ENCODE assay signal across 8 mouse cellular contexts in genomic region chr13:101765976-101766375, GRCm38 (mm10). TPM values are rescaled to one million over a fixed set of nuclear protein-coding genes. Genes with fewer than 3 reads are reported as not detected.
DNase-seq lines count a peak whose midpoint lies in the region; ATAC-seq and TF ChIP-seq lines count a peak whose summit lies in the region.

No protein-coding gene starts in this region.

- H3K27ac ChIP-seq in forebrain, embryonic 16.5 days (ENCODE audit: low read length) = no peak overlapping the region
- H3K27ac ChIP-seq in liver, embryonic 14.5 days = no peak overlapping the region; the same call in 1 of the 2 replicates

- H3K4me3 ChIP-seq in erythroblast, embryonic 14.5 days (replicated peaks) = peak overlapping the region; percentile 88
- H3K4me3 ChIP-seq in C2C12 (ENCODE audit: insufficient read depth, poor library complexity, severe bottlenecking) = peak overlapping the region; percentile 45
- H3K4me3 ChIP-seq in forebrain, embryonic 16.5 days (replicated peaks; ENCODE audit: low read length) = peak overlapping the region; percentile 98
- peak overlapping the region; percentile 66 to 86 for H3K4me3 ChIP-seq in liver, embryonic 14.5 days (ENCODE audit: insufficient read depth in 1 of 2, low read depth in 2 of 2, low read length in 2 of 2)

- no peaks in the 10 kb centered on the region for H3K9me3 ChIP-seq in erythroblast, embryonic 14.5 days (ENCODE audit: control insufficient read depth, low read length)
- no peaks in the 10 kb centered on the region for H3K9me3 ChIP-seq in forebrain, embryonic 16.5 days (ENCODE audit: control insufficient read depth, low read length)
- no peaks in the 10 kb centered on the region for H3K9me3 ChIP-seq in liver, embryonic 14.5 days (ENCODE audit: control insufficient read depth, low read length)

- no peak for TF ChIP-seq CTCF in C2C12 (IDR thresholded peaks at IDR 0.05; ENCODE audit: control insufficient read depth, insufficient read depth, insufficient read length)
- no peak for TF ChIP-seq CTCF in liver, embryonic 14.5 days (IDR thresholded peaks at IDR 0.05; ENCODE audit: low read depth)

- DNase-seq in liver, embryonic 14.5 days (ENCODE audit: low read depth in 3 of 3, low spot score in 3 of 3) = no peak
- DNase-seq in cerebellum, adult 11 months = no peak
- no peak for DNase-seq in cerebellum, postnatal 4 days (ENCODE audit: low spot score in 2 of 2)
- DNase-seq in left cerebral cortex, postnatal 14 days (ENCODE audit: low spot score in 2 of 2) = no peak

- peak overlapping the region; percentile 2 for H3ac ChIP-seq in C2C12 (ENCODE audit: control insufficient read depth, insufficient read length, low read depth)

- no peak for ATAC-seq in erythroblast, adult 5-6 weeks (replicated peaks; ENCODE audit: low FRiP score, poor library complexity, severe bottlenecking)
- ATAC-seq in forebrain, embryonic 16.5 days = no peak
- no peak for ATAC-seq in liver, embryonic 14.5 days (ENCODE audit: insufficient read depth)

- no peaks in the 10 kb centered on the region; the same call in 1 of the 2 replicates for H3K36me3 ChIP-seq in erythroblast, embryonic 14.5 days (ENCODE audit: control insufficient read depth)
- H3K36me3 ChIP-seq in C2C12 (ENCODE audit: control insufficient read depth, insufficient read depth) = no peaks in the 10 kb centered on the region
- H3K36me3 ChIP-seq in forebrain, embryonic 16.5 days (ENCODE audit: control insufficient read depth, insufficient read depth) = no peaks in the 10 kb centered on the region
- no peaks in the 10 kb centered on the region for H3K36me3 ChIP-seq in liver, embryonic 14.5 days (replicated peaks; ENCODE audit: control insufficient read depth, insufficient read depth, low read depth)

- peak overlapping the region; percentile 65 for H3K4me2 ChIP-seq in forebrain, embryonic 16.5 days (ENCODE audit: low read length)
- H3K4me2 ChIP-seq in liver, embryonic 14.5 days (ENCODE audit: low read depth) = peak overlapping the region; percentile 75

- H3K79me3 ChIP-seq in C2C12 (ENCODE audit: low read depth) = peaks cover 39% of the 10 kb centered on the region

- 24% methylated on average over 3 of the region's 3 CpGs for WGBS in forebrain, embryonic 16.5 days
- WGBS in liver, embryonic 14.5 days (ENCODE audit: insufficient replicate concordance) = 4% methylated on average over 3 of the region's 3 CpGs

- intact Hi-C loops in left cerebral cortex, postnatal 14 days (cut with DNase I) = loop anchor here (5.0 kb wide), 1 partner anchor 141 kb away; no protein-coding TSS in a partner anchor

- H3K79me2 ChIP-seq in C2C12 (ENCODE audit: control insufficient read depth, insufficient read depth) = peaks cover 66% of the 10 kb centered on the region

- TF ChIP-seq EP300 in liver, embryonic 14.5 days (IDR thresholded peaks at IDR 0.05; ENCODE audit: low read depth) = no peak

- H3K27me3 ChIP-seq in erythroblast, embryonic 14.5 days (ENCODE audit: control insufficient read depth) = no peaks in the 10 kb centered on the region
- no peaks in the 10 kb centered on the region for H3K27me3 ChIP-seq in C2C12 (ENCODE audit: control insufficient read depth, insufficient read depth, insufficient read length)
- no peaks in the 10 kb centered on the region for H3K27me3 ChIP-seq in forebrain, embryonic 16.5 days (replicated peaks; ENCODE audit: control insufficient read depth, insufficient read depth, low read length)
- H3K27me3 ChIP-seq in liver, embryonic 14.5 days (ENCODE audit: control insufficient read depth, insufficient read depth, low read length) = no peaks in the 10 kb centered on the region

- H3K9ac ChIP-seq in forebrain, embryonic 16.5 days (replicated peaks; ENCODE audit: low read depth, low read length) = peak overlapping the region; percentile 95; the same call in 1 of the 2 replicates
- peak overlapping the region; percentile 27; the same call in 1 of the 2 replicates for H3K9ac ChIP-seq in liver, embryonic 14.5 days (replicated peaks)

- H3K4me1 ChIP-seq in erythroblast, embryonic 14.5 days (ENCODE audit: control insufficient read depth) = peaks cover 83% of the 10 kb centered on the region
- peaks cover 33% of the 10 kb centered on the region for H3K4me1 ChIP-seq in forebrain, embryonic 16.5 days (replicated peaks; ENCODE audit: control insufficient read depth, insufficient read depth, low read length)
- H3K4me1 ChIP-seq in liver, embryonic 14.5 days (replicated peaks; ENCODE audit: control insufficient read depth in 2 of 2, insufficient read depth in 2 of 2, low read length in 1 of 2) = peaks cover 43 to 60% of the 10 kb centered on the region in 2 experiments

TF ChIP-seq in C2C12, 6 proteins besides CTCF, POLR2A, EP300 and RAD21:
- TF ChIP-seq MYOD1 (IDR thresholded peaks at IDR 0.05; ENCODE audit: control insufficient read depth, insufficient read length, low read depth) (no peak), CEBPB (IDR thresholded peaks at IDR 0.05; ENCODE audit: low read depth) (no peak), USF1 (IDR thresholded peaks at IDR 0.05; ENCODE audit: low read depth) (no peak), MYOG (IDR thresholded peaks at IDR 0.05; ENCODE audit: control insufficient read depth, extremely low read depth, insufficient read length) (no peak), MAX (IDR thresholded peaks at IDR 0.05) (no peak), FOSL1 (IDR thresholded peaks at IDR 0.05; ENCODE audit: insufficient read depth, low read length, poor library complexity, severe bottlenecking) (no peak)

RNA-seq across cellular contexts. Expression of gene Pik3r1, which starts 2.0 kb away (rescaled TPM):
- polyA plus RNA-seq in erythroblast, embryonic 14.5 days (2012) = 2.0 and 2.9 TPM in 2 replicates
- total RNA-seq in erythroblast, adult 5-6 weeks (2015; ENCODE audit: low replicate concordance) = 251 and 274 TPM in 2 replicates
- 546 and 697 TPM in 2 replicates for total RNA-seq in erythroblast, adult 5-6 weeks (2017; ENCODE audit: low replicate concordance)
- 7.3 TPM for polyA plus RNA-seq in C2C12 (2012; fragmentation: generic; extraction: Trizol)
- polyA plus RNA-seq in forebrain, embryonic 16.5 days (2015; fragmentation: Nextera tagmentation; extraction: Ambion mirVana) = 36.4 and 42.7 TPM in 2 replicates
- 6.6 and 10.3 TPM in 2 replicates for polyA plus RNA-seq in liver, embryonic 14.5 days (2012; rRNA removed)
- polyA plus RNA-seq in liver, embryonic 14.5 days (2014; fragmentation: Nextera tagmentation; extraction: Ambion mirVana) = 23.7 and 25.5 TPM in 2 replicates
- total RNA-seq in left cerebral cortex, postnatal 14 days (2021) = 100 to 1,000 TPM; 145 to 173 TPM

Comparison
In these comparisons a context has a peak if more than half of its experiments do, and no peak if none do; other contexts are left out.
1. H3K4me3 ChIP-seq: peak in every context shown above with its lines; median percentile 98 in forebrain, embryonic 16.5 days; 88 in erythroblast, embryonic 14.5 days; 76 in liver, embryonic 14.5 days; 45 in C2C12.